Mouse (Mus musculus) kidney, embryonic 16.5 days (tissue): Measurements from ENCODE around the gene Hist1h4c. TPM values are rescaled to one million over a fixed set of nuclear protein-coding genes. Genes with fewer than 3 reads are reported as not detected.
"Not testable (repeated sequence)": the region's sequence is repeated elsewhere in the genome, so short reads cannot be mapped to it uniquely, and the experiment has no call there.

Experiments
- ATAC-seq: fragments of 200-750 bp; cut with Nextera tagmentation; 2 replicates; pipeline ENCODE4 v1.8.0; 2017; ENCODE audit warnings: moderate TSS enrichment; ENCODE audit not compliant: low FRiP score, low TSS enrichment
- H3K27ac ChIP-seq: fragments of 300-500 bp; sonication (generic); 2 replicates; pipeline ENCODE4 v1.5.1; 2014; ENCODE audit warnings: low read length
- H3K27me3 ChIP-seq: fragments of 300-500 bp; sonication (generic); 2 replicates; pipeline ENCODE4 v1.6.1; 2014; ENCODE audit warnings: low read length, control low read depth, mixed read lengths; ENCODE audit not compliant: insufficient read depth
- H3K36me3 ChIP-seq: fragments of 300-500 bp; sonication (generic); 2 replicates; pipeline ENCODE4 v1.6.1; 2014; ENCODE audit warnings: low read length, control low read depth, mixed read lengths; ENCODE audit not compliant: insufficient read depth
- H3K4me1 ChIP-seq: fragments of 300-500 bp; sonication (generic); 2 replicates; pipeline ENCODE4 v1.6.1; 2014; ENCODE audit warnings: low read length, control low read depth, mixed read lengths; ENCODE audit not compliant: insufficient read depth
- H3K4me2 ChIP-seq: fragments of 300-500 bp; sonication (generic); replicated peaks from 2 replicates; pipeline ENCODE4 v1.6.1; 2014; ENCODE audit warnings: low read depth, low read length
- H3K4me3 ChIP-seq: fragments of 300-500 bp; sonication (generic); 2 replicates; pipeline ENCODE4 v1.5.1; 2014; ENCODE audit warnings: mild to moderate bottlenecking, low read length
- H3K9ac ChIP-seq: fragments of 300-500 bp; sonication (generic); replicated peaks from 2 replicates; pipeline ENCODE4 v1.6.1; 2014; ENCODE audit warnings: low read length
- H3K9me3 ChIP-seq: fragments of 300-500 bp; sonication (generic); 2 replicates; pipeline ENCODE4 v1.6.1; 2016; ENCODE audit warnings: low read length, control low read depth
- WGBS: fragments of 180-500 bp; shearing (Covaris S2); extraction: QIAGEN DNeasy Blood & Tissue Kit; methylation state at CpG from one replicate; pipeline ENCODE4 v1.1.7; 2014; 5-methylcytosine and 5-hydroxymethylcytosine counted together
- polyA plus RNA-seq: library from polyadenylated mRNA; unstranded; fragments of >200 nt; fragmentation: Nextera tagmentation; extraction: Ambion mirVana; gene quantifications from 2 replicates; pipeline ENCODE4 v1.2.1, GENCODE M21; 2015

Gene Hist1h4c
- polyA plus RNA-seq, 1 experiment from 2014 or later = 5.9 TPM

DNA sequence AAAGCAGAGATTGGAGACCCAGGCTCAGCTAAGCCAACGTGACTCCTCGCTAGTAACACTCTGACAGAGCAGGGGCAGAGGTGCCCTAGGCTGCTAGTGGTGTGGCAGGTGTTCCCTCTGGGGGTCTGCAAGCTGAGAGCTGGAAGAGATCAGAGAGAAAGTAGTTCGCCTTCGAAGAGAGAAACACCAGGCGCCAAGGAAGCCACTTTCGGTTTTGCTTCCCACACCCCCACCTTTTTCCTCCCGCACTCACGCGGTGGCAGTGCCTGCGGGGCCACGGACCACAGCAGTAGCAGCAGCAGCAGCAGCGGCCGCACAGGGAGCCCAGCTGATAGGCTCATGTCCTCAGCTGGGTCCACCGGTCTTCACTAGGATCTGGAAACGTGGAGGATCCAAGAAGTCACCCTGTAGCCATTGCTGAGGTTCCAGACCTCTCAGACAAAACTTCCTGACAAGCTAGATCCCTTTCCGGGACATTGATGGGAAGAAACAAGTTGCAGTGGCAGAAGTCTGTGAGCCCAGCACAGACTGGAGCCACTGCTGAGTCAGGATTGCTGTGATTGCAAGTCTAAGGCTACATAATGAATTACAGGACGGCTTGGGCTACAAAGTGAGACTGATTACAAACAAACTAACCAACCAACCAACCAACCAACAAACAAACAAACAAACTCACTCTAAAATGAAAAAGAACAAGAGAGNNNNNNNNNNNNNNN is 12.3 kb upstream of the Hist1h4c start, which contains the start of gene Hfe:
TSS of gene Hfe (minus strand) at position 481 of the 716 bp plus-strand sequence.
- Histone ChIP-seq H3K9me3 (no peaks in the 10 kb centered on the region), H3K4me2 (peak within 1 kb of the TSS; percentile 69), H3K4me3 (peak within 1 kb of the TSS; percentile 50), H3K36me3 (no peaks in the 10 kb centered on the region), H3K27ac (no peak within 1 kb of the TSS; the same call in 1 of the 2 replicates), H3K27me3 (no peaks in the 10 kb centered on the region), H3K9ac (peak within 1 kb of the TSS; percentile 67), H3K4me1 (peaks cover 7% of the 10 kb centered on the region; the same call in 1 of the 2 replicates)
- peak; percentile 78 for ATAC-seq
- WGBS = 1% methylated on average over 17 of the region's 17 CpGs

DNA sequence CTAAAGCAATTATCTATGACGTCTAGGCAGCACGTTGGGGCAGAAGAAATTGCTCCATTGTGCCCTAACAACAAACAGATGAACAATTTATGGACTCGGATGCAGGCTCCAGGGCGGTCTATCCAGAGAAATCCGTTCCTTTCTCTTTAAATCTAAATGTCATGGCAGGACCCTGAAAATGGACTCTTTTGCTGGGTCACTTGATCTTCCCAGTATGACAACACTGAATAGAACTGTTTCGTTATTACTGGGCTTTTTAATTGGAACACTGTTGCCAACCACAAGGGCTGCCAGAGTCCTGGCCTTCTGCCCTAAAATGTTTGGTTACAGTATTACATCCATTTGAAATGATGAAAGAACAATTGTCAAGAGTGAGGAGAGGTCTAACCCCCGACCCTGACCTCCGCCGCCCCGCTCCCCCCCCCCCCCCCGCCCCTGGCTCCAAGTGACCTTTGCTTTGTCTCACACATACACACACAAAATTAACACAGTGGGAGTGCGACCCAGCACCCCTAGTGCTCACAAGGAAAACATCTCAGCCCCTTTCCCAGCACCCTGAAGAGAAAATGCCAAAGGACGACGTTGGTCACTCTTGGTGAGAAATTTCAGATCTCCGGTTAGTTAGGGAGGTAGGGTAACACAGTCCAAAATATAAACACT is 11.6 kb upstream of the Hist1h4c start:
- 26% methylated on average over 13 of the region's 15 CpGs for WGBS
- peaks cover 7% of the 10 kb centered on the region; the same call in 1 of the 2 replicates for H3K4me1 ChIP-seq
- ATAC-seq = no peak
- H3K36me3 ChIP-seq = no peaks in the 10 kb centered on the region
- no peak overlapping the region for H3K27ac ChIP-seq
- H3K4me2 ChIP-seq = peak overlapping the region; percentile 69
- H3K27me3 ChIP-seq = no peaks in the 10 kb centered on the region
- H3K4me3 ChIP-seq = peak overlapping the region; percentile 50
- no peaks in the 10 kb centered on the region for H3K9me3 ChIP-seq
- peak overlapping the region; percentile 67 for H3K9ac ChIP-seq

DNA sequence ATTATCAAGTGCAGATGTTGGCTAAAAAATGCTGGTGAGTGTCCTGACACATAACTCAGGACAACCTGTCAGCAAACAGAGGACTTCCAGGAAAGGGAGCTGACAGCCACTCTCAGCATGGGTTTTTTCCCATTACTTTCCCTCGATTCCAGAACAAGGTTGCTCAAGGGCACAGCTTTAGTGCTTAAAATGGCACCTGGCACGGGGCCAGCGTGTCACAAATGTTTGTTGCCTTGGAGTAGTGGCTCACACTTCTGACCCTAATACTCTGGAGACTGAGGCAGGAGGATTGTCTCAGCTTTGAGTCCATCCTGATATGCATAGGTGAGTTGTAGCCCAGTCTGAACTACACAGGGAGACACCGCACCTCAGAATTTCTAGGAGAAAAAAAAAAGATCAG is 10.4 kb upstream of the Hist1h4c start:
- Histone ChIP-seq H3K36me3 (no peaks in the 10 kb centered on the region), H3K4me1 (peaks cover 7% of the 10 kb centered on the region; the same call in 1 of the 2 replicates), H3K27me3 (no peaks in the 10 kb centered on the region), H3K4me2 (no peak overlapping the region), H3K27ac (no peak overlapping the region), H3K4me3 (no peak overlapping the region), H3K9ac (no peak overlapping the region), H3K9me3 (no peaks in the 10 kb centered on the region)
- ATAC-seq = no peak
- 74% methylated on average over 4 of the region's 4 CpGs for WGBS

DNA sequence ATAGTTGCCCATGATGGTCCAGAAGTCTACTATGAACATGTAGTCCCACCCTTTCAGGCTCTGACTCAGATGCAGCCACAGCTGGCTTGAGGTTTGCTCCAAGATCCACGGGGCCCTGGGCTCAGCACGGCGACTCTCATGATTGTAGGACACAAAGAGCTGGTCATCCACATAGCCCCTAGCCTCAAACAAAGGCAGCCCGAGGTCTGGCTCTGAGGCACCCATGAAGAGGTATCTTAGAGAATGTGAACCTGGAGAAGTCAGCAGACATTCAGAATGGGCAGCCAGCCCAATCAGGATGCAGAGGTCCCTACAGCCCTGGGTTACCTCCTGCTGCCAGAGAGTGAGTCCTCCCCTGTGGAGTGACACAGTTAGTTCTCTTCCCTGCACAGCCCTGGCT is 9.8 kb upstream of the Hist1h4c start:
- peaks cover 7% of the 10 kb centered on the region; the same call in 1 of the 2 replicates for H3K4me1 ChIP-seq
- 88% methylated on average over 4 of the region's 4 CpGs for WGBS
- no peaks in the 10 kb centered on the region for H3K36me3 ChIP-seq
- H3K9ac ChIP-seq = no peak overlapping the region
- no peak overlapping the region for H3K4me3 ChIP-seq
- ATAC-seq = no peak
- no peak overlapping the region for H3K4me2 ChIP-seq
- no peak overlapping the region for H3K27ac ChIP-seq
- H3K9me3 ChIP-seq = no peaks in the 10 kb centered on the region
- no peaks in the 10 kb centered on the region for H3K27me3 ChIP-seq

DNA sequence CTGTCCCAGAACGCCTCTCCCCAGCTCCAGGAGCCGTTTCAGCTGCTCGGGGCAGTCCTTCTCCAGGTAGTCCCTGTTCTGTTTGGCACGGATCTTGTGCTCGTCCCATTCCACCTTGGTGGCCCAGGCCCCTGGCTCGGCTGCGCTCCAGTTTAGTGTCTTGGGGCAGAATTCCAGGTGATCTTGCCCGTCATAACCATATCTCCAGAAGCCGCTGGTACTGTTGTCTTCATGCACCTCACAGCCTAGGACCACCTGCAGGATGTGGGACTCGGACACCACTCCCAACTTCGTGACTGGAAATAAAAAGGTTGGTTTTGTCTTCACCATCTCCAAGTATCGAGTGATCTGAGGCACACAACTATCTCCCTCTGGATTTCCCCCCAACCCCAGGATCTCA is 8.5 kb upstream of the Hist1h4c start:
- H3K4me1 ChIP-seq = peaks cover 7% of the 10 kb centered on the region; the same call in 1 of the 2 replicates
- ATAC-seq = no peak
- no peak overlapping the region for H3K4me3 ChIP-seq
- 92% methylated on average over 12 of the region's 12 CpGs for WGBS
- H3K27ac ChIP-seq = no peak overlapping the region
- H3K4me2 ChIP-seq = no peak overlapping the region
- H3K36me3 ChIP-seq = no peaks in the 10 kb centered on the region
- H3K27me3 ChIP-seq = no peaks in the 10 kb centered on the region
- no peaks in the 10 kb centered on the region for H3K9me3 ChIP-seq
- no peak overlapping the region for H3K9ac ChIP-seq

DNA sequence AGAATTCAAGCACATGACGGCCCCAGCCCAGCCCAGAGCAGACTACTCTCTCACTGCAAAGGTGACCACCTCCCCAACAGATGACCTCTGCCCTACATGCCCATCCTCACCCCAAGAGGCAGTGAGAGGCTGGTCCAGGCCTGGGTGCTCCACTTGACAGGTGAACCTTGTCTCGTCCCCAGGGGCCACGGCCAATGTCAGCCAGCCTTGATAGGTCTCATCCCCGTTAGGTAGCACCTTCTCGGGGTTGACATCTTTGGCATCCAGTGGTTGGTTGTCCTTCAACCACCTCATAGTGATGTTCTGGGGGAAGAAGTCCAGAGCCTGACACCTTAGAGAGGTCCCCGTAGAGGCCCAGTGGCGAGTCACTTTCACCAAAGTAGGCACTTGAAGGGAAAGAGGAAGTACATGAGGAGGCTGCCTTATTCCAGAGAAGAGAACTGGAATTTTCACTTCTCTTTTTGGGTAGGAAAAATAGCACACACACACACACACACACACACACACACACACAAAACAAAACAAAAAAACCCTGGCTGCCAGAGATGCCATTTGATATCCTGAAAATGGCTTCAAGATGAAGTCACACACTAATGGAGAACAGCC is 7.6 kb upstream of the Hist1h4c start:
- H3K27me3 ChIP-seq = no peaks in the 10 kb centered on the region
- H3K4me3 ChIP-seq = no peak overlapping the region
- no peak overlapping the region for H3K27ac ChIP-seq
- no peaks in the 10 kb centered on the region for H3K36me3 ChIP-seq
- H3K9ac ChIP-seq = no peak overlapping the region
- no peak overlapping the region for H3K4me2 ChIP-seq
- peaks cover 8% of the 10 kb centered on the region; the same call in 1 of the 2 replicates for H3K4me1 ChIP-seq
- ATAC-seq = no peak
- H3K9me3 ChIP-seq = no peaks in the 10 kb centered on the region
- WGBS = 90% methylated on average over 7 of the region's 7 CpGs

DNA sequence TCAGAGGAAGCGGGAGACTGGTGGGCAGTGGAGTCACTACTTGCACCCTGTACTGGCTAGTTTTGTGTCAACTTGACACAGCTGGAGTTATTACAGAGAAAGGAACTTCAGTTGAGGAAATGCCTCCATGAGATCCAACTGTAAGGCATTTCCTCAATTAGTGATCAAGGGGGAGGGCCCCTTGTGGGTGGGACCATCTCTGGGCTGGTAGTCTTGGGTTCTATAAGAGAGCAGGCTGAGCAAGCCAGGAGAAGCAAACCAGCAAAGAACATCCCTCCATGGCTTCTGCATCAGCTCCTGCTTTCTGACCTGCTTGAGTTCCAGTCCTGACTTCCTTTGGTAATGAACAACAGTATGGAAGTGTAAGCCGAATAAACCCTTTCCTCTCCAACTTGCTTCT is 4.5 kb upstream of the Hist1h4c start:
- H3K4me3 ChIP-seq, H3K4me1 ChIP-seq, H3K4me2 ChIP-seq, H3K27ac ChIP-seq, ATAC-seq, H3K27me3 ChIP-seq, H3K9ac ChIP-seq, H3K9me3 ChIP-seq, H3K36me3 ChIP-seq: not testable (repeated sequence)
- 82% methylated on average over 2 of the region's 2 CpGs for WGBS

DNA sequence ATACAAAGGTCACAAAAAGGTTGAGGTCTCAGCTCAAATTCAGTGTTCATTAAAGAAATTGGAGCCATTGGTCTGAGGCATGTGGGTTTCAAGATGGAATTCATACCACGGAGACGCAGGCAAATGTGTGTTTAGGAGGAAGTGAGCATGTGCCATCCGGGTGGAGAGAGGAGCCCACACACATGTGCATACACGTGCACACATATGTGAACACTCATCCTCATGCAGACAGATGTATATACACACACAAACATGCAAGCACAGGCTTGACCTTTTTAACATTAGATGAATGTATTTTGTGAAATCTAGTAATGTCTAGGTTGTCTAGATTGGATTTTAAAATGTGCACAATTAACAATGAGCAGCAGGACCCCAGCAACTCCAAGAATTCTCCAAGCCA is 4.0 kb upstream of the Hist1h4c start:
- no peaks in the 10 kb centered on the region for H3K36me3 ChIP-seq
- no peak overlapping the region for H3K27ac ChIP-seq
- no peak overlapping the region for H3K4me3 ChIP-seq
- H3K4me2 ChIP-seq = no peak overlapping the region
- H3K9me3 ChIP-seq = no peaks in the 10 kb centered on the region
- no peak overlapping the region for H3K9ac ChIP-seq
- 0 out of 2 replicates have a peak, but pooled peaks cover 9% of the 10 kb centered on the region for H3K4me1 ChIP-seq
- no peak for ATAC-seq
- 73% methylated on average over 4 of the region's 4 CpGs for WGBS
- H3K27me3 ChIP-seq = no peaks in the 10 kb centered on the region

DNA sequence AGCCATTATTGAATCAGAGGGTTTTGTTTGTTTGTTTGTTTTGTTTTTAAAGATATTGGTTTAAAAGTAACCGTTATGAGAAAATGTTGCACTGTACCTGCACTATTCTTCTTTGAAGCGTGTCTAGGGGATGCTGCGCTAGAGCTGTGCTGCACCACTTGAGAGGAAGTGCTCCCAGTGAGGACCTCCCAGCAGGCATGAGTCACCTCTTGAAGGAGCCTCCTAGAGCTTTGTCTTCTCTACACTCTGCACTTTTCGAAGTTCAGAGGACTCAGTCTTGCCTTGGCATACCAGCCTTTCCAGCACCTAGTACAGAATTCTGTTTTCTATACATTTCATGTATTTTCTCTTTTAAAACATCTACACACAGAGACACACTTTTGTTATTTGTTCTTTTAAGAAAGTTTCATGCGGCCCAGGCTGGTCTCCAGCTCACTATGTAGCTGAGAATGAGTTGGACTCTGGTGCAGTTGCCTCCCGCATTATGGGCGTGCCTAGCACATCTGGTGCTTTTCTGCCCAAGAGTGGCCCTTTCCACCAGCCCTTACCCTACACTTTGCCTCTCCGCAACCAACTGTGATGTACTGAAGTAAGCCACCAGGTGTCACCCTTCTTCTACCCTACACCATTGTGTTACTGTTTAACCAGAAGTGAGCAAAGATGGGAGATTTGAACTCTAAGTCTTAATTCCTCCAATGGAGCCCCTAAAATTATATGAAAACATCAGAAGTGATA is 2.7 kb upstream of the Hist1h4c start:
- WGBS = 27% methylated on average over 8 of the region's 8 CpGs
- peak; percentile 62 for ATAC-seq
- no peaks in the 10 kb centered on the region for H3K36me3 ChIP-seq

More for the DNA sequence above, 2.7 kb upstream of the Hist1h4c start:
- Histone ChIP-seq H3K27ac (no peak overlapping the region), H3K4me2 (no peak overlapping the region), H3K4me3 (no peak overlapping the region), H3K9me3 (no peaks in the 10 kb centered on the region), H3K9ac (no peak overlapping the region), H3K27me3 (no peaks in the 10 kb centered on the region), H3K4me1 (peaks cover 12% of the 10 kb centered on the region; the same call in 1 of the 2 replicates)
